Mouse (Mus musculus) forebrain, embryonic 12.5 days (tissue): ENCODE results near the gene Gm8113. TPM values are rescaled to one million over a fixed set of nuclear protein-coding genes. Genes with fewer than 3 reads are reported as not detected.
"Not testable (repeated sequence)": the region's sequence is repeated elsewhere in the genome, so short reads cannot be mapped to it uniquely, and the experiment has no call there.

Experiments
- ATAC-seq: fragments of 200-750 bp; cut with Nextera tagmentation; 2 replicates; pipeline ENCODE4 v1.8.0; 2017; ENCODE audit warnings: moderate TSS enrichment; ENCODE audit not compliant: low FRiP score
- H3K27ac ChIP-seq: fragments of 300-500 bp; sonication (generic); 2 replicates; pipeline ENCODE4 v1.5.1; 2016; ENCODE audit warnings: mild to moderate bottlenecking
- H3K27me3 ChIP-seq: fragments of 300-500 bp; sonication (generic); 2 replicates; pipeline ENCODE4 v1.6.1; 2016; ENCODE audit warnings: mild to moderate bottlenecking
- H3K36me3 ChIP-seq: fragments of 300-500 bp; sonication (generic); replicated peaks from 2 replicates; pipeline ENCODE4 v1.6.1; 2016; ENCODE audit warnings: mild to moderate bottlenecking
- H3K4me1 ChIP-seq: fragments of 300-500 bp; sonication (generic); 2 replicates; pipeline ENCODE4 v1.6.1; 2016
- H3K4me2 ChIP-seq: fragments of 300-500 bp; sonication (generic); 2 replicates; pipeline ENCODE4 v1.6.1; 2016; ENCODE audit warnings: mild to moderate bottlenecking, moderate library complexity
- H3K4me3 ChIP-seq: fragments of 300-500 bp; sonication (generic); replicated peaks from 2 replicates; pipeline ENCODE4 v1.5.1; 2016; ENCODE audit warnings: mild to moderate bottlenecking
- H3K9ac ChIP-seq: fragments of 300-500 bp; sonication (generic); 2 replicates; pipeline ENCODE4 v1.6.1; 2016; ENCODE audit warnings: mild to moderate bottlenecking
- H3K9me3 ChIP-seq: fragments of 300-500 bp; sonication (generic); 2 replicates; pipeline ENCODE4 v1.6.1; 2016
- WGBS: fragments of 180-500 bp; shearing (Covaris S2); methylation state at CpG from one replicate; pipeline ENCODE4 v1.1.7; 2016; 5-methylcytosine and 5-hydroxymethylcytosine counted together
- polyA plus RNA-seq: library from polyadenylated mRNA; unstranded; fragments of >200 nt; fragmentation: Nextera tagmentation; extraction: Ambion mirVana; gene quantifications from 2 replicates; pipeline ENCODE4 v1.2.1, GENCODE M21; 2016

Gene Gm8113
- polyA plus RNA-seq, result 6.6 TPM in 2 replicates

- peak within 1 kb of the TSS; percentile 50 for H3K4me2 ChIP-seq
- not testable (repeated sequence) for H3K27me3 ChIP-seq, H3K36me3 ChIP-seq, H3K4me1 ChIP-seq, H3K9me3 ChIP-seq
- peak within 1 kb of the TSS; percentile 47 for H3K4me3 ChIP-seq
- peak within 1 kb of the TSS; percentile 55 for H3K9ac ChIP-seq
- peak within 1 kb of the TSS; percentile 84 for H3K27ac ChIP-seq
- peak; percentile 97 for ATAC-seq
- 5% methylated on average over 10 of the region's 10 CpGs for WGBS
Observed at GRCm38 (mm10) chr14:43924688-43925403, at the start of gene Gm8113. Gene Gm8113, plus strand, starts transcription at chr14:43925390.

GRCm38 (mm10) chr14:43875417-43875816, 49.8 kb upstream of the Gm8113 start, which contains the start of gene Ear1:
Gene Ear1, minus strand, starts transcription at chr14:43875517.
- H3K36me3 ChIP-seq, H3K4me2 ChIP-seq, H3K9ac ChIP-seq, ATAC-seq, H3K27ac ChIP-seq, H3K4me1 ChIP-seq, H3K4me3 ChIP-seq, H3K27me3 ChIP-seq, H3K9me3 ChIP-seq: not testable (repeated sequence)
- 94% methylated on average over 3 of the region's 3 CpGs for WGBS

- not testable (repeated sequence) for H3K9ac ChIP-seq, H3K9me3 ChIP-seq, H3K4me1 ChIP-seq, H3K4me3 ChIP-seq, H3K4me2 ChIP-seq, H3K36me3 ChIP-seq, H3K27me3 ChIP-seq, ATAC-seq, H3K27ac ChIP-seq
- WGBS, result 41% methylated on average over 1 of the region's 2 CpGs
Observed at GRCm38 (mm10) chr14:43877789-43878188, 47.4 kb upstream of the Gm8113 start.

GRCm38 (mm10) chr14:43879966-43880545, 45.1 kb upstream of the Gm8113 start:
- 83% methylated on average over 5 of the region's 5 CpGs for WGBS
- not testable (repeated sequence) for H3K9me3 ChIP-seq, ATAC-seq, H3K36me3 ChIP-seq, H3K27ac ChIP-seq, H3K4me1 ChIP-seq, H3K27me3 ChIP-seq, H3K9ac ChIP-seq, H3K4me3 ChIP-seq, H3K4me2 ChIP-seq

GRCm38 (mm10) chr14:43886235-43886634, 39.0 kb upstream of the Gm8113 start:
- ATAC-seq, H3K9me3 ChIP-seq, H3K4me1 ChIP-seq, H3K9ac ChIP-seq, H3K4me2 ChIP-seq, H3K27me3 ChIP-seq, H3K4me3 ChIP-seq, H3K36me3 ChIP-seq, H3K27ac ChIP-seq: not testable (repeated sequence)
- 53% methylated on average over 1 of the region's 1 CpGs for WGBS

GRCm38 (mm10) chr14:43891288-43891687, 33.9 kb upstream of the Gm8113 start:
- H3K4me1 ChIP-seq, H3K4me2 ChIP-seq, H3K36me3 ChIP-seq, H3K27me3 ChIP-seq, H3K27ac ChIP-seq, ATAC-seq, H3K9me3 ChIP-seq, H3K9ac ChIP-seq, H3K4me3 ChIP-seq: not testable (repeated sequence)
- 87% methylated on average over 1 of the region's 1 CpGs for WGBS

GRCm38 (mm10) chr14:43895357-43895756, 29.8 kb upstream of the Gm8113 start:
- not testable (repeated sequence) for H3K4me3 ChIP-seq, H3K4me1 ChIP-seq, H3K9me3 ChIP-seq, H3K27me3 ChIP-seq, H3K9ac ChIP-seq, ATAC-seq, H3K36me3 ChIP-seq, H3K27ac ChIP-seq, H3K4me2 ChIP-seq
- WGBS, result 43% methylated on average over 1 of the region's 2 CpGs

GRCm38 (mm10) chr14:43898577-43898976, 26.6 kb upstream of the Gm8113 start:
- not testable (repeated sequence) for H3K4me1 ChIP-seq, H3K27ac ChIP-seq, H3K4me3 ChIP-seq, H3K4me2 ChIP-seq, H3K9me3 ChIP-seq, H3K36me3 ChIP-seq, H3K27me3 ChIP-seq, ATAC-seq, H3K9ac ChIP-seq
- 82% methylated on average over 3 of the region's 3 CpGs for WGBS

- H3K4me1 ChIP-seq, ATAC-seq, H3K36me3 ChIP-seq, H3K9ac ChIP-seq, H3K9me3 ChIP-seq, H3K27ac ChIP-seq, H3K4me3 ChIP-seq, H3K27me3 ChIP-seq, H3K4me2 ChIP-seq: not testable (repeated sequence)
Observed at GRCm38 (mm10) chr14:43918214-43918613, 7.0 kb upstream of the Gm8113 start.

- H3K36me3 ChIP-seq, H3K9ac ChIP-seq, H3K4me3 ChIP-seq, H3K27me3 ChIP-seq, H3K4me2 ChIP-seq, H3K27ac ChIP-seq, H3K9me3 ChIP-seq, ATAC-seq, H3K4me1 ChIP-seq: not testable (repeated sequence)
- WGBS, result 85% methylated on average over 3 of the region's 3 CpGs
Observed at GRCm38 (mm10) chr14:43923459-43923858, 1.7 kb upstream of the Gm8113 start, which contains the start of gene Ear10. Gene Ear10, minus strand, starts transcription at chr14:43923559.

- H3K9ac ChIP-seq, result peak overlapping the region; percentile 55
- 7% methylated on average over 21 of the region's 21 CpGs for WGBS
- H3K4me1 ChIP-seq, H3K27me3 ChIP-seq, H3K36me3 ChIP-seq, H3K9me3 ChIP-seq: not testable (repeated sequence)
- peak overlapping the region; percentile 50 for H3K4me2 ChIP-seq
- peak; percentile 88 for ATAC-seq
- H3K4me3 ChIP-seq, result peak overlapping the region; percentile 47
- peak overlapping the region; percentile 84 for H3K27ac ChIP-seq
Observed at GRCm38 (mm10) chr14:43925404-43925950, 287 bp downstream of the Gm8113 start.

- H3K4me2 ChIP-seq, H3K9me3 ChIP-seq, H3K27me3 ChIP-seq, ATAC-seq, H3K27ac ChIP-seq, H3K4me3 ChIP-seq, H3K4me1 ChIP-seq, H3K9ac ChIP-seq, H3K36me3 ChIP-seq: not testable (repeated sequence)
- 13% methylated on average over 8 of the region's 8 CpGs for WGBS
Observed at GRCm38 (mm10) chr14:43932991-43933390, 7.8 kb downstream of the Gm8113 start.

- H3K27ac ChIP-seq, H3K9ac ChIP-seq, H3K27me3 ChIP-seq, H3K36me3 ChIP-seq, ATAC-seq, H3K4me1 ChIP-seq, H3K9me3 ChIP-seq, H3K4me2 ChIP-seq, H3K4me3 ChIP-seq: not testable (repeated sequence)
- WGBS, result 51% methylated on average over 5 of the region's 5 CpGs
Observed at GRCm38 (mm10) chr14:43933399-43933798, 8.2 kb downstream of the Gm8113 start.
